Mouse (Mus musculus) embryo, embryonic 11 days (tissue): ENCODE results near the gene Gm4787.
"Not testable (repeated sequence)": the region's sequence is repeated elsewhere in the genome, so short reads cannot be mapped to it uniquely, and the experiment has no call there.

Source experiments
- DNase-seq: peaks from one replicate; pipeline ENCODE4 v3.0.0-alpha.2; 2015

Gene Gm4787

DNA sequence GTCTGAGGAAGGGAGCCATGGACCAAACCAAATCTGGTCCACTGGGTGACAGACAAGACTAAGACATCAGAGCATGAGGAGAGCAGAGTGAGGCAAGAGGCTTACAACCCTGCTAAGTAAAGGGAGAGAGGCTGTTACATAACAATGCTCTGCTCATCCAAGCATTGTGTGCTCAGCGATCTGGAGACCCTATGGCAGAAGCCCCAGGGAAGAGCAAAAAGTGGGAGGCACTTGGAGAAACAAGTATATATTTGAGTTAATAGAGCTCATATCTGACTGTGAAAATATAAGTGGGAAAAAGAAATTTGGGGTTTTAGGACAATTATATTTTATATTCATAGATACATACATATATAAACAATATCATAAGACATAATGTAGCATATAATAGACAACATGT, at the start of gene Gm4787:
Gene Gm4787, minus strand, starts transcription at position 101 of the 400 bp plus-strand sequence.
- DNase-seq, result not testable (repeated sequence)

DNA sequence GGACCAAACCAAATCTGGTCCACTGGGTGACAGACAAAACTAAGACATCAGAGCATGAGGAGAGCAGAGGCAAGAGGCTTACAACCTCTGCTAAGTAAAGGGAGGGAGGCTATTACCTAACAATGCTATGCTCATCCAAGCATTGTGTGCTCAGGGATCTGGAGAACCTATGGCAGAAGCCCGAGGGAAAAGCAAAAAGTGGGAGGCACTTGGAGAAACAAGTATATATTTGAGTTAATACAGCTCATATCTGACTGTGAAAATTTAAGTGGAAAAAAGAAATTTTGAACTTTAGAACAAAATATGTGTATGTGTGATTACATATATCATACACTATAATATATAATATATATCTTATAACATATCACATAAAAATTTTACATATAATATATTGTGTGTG, 42.6 kb upstream of the Gm4787 start, which contains the start of gene Adam4:
Gene Adam4, minus strand, starts transcription at position 101 of the 400 bp plus-strand sequence.
- no peak for DNase-seq

DNA sequence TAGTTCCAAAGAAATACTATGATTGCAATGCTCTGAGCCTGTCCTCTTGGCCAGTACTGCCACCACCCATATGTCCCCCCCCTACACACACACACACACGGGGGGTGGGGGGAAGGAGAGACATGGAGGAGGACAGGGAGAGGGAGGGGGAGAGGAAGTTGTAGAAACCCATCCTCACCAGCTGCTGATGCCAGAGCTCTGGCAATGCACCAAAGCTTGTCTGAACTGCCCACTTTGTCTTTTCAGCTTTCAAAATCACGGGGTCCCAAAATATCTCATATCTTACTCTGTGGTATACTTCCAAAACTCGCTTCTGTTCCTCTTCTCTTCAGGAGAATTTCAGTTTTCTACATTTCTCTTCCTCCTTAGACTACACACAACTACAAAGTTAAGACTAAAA, 33.9 kb upstream of the Gm4787 start:
- no peak for DNase-seq

DNA sequence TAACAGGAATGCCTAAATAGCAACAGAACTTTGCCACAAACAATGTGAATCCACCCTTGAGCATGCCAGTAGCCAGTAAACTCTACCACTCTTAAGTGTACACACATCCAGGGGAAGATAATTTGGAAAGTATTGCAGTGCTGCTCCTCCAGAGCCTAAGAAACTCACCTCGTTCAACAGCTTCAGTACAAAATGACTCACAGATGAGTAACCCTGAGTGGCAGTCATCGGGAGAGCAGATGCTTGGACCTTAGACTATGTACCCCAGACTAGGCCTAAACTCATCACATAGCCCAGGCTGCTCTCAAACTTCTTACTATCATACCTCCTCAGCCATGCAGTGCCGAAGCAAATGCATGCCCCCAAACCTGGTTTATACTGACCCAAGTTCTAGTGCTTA, 29.7 kb upstream of the Gm4787 start:
- no peak for DNase-seq

DNA sequence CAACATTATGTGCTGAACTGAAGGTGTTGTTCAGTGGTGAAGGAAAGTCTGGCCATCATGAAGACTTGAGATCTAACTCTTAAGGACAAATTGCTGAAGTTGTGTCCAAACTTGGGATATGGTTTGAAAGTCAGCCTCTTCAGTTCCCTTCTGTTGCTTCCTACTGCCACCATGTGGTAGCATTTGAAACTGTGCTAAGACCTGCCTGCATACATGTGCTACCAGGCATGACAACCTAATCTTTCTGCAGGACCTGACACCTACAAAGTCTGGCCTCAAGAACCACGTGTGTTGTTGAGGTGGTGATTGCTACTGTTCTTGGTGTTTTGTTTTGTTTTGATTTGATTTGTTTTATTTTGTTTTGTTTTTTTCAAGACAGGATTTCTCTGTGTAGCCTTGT, 22.9 kb upstream of the Gm4787 start:
- peak; percentile 70 for DNase-seq

DNA sequence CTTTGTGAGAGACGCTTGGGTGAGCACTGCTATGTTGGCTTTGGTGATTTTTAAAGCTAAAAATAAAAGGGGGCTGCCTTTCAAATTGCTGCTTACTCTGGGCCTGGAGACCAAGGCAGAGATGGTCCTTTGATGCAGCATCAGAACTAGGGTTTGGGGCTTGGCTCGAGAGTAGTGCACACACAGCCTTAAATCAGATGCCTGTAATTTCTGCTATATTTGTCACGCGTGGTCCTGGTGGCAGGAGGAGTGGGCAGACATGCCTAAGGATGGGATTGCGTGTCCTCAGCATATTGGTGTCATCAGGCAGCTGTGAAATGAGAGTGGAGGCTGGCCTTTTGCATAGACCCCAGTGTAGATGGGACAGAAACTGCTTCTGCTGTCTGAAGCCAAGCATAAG, 45.4 kb downstream of the Gm4787 start:
- DNase-seq, result no peak

DNA sequence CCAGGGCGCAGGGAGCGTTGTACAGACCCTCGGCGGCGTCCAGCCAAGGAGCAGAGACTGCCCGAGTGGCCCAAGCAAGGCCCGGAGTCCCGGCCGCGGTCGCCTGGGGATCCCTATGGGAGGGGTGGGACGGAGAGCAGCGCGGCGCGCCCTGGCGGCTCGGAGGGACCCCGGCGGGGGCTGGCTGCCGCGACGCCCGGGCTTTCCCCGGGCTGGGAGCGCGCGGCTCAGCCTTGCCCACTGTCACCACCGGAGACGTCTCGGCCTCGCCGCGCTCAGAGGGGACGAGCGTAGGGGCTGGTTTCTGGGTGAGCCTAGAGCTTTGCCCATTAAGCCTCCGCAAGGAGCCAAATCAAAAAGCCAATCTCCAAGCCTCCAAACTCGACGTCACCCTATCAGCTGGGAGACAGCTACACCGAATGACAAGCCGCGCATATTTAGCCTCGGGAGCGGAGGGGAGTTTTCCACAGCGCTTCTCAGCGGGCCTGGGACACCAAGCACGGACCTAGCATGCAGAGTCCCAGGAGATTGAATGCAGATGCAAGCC, 46.3 kb downstream of the Gm4787 start, which contains the start of gene Slc8a3:
Gene Slc8a3, minus strand, starts transcription at position 306 of the 547 bp plus-strand sequence.
- peak; percentile 71 for DNase-seq

DNA sequence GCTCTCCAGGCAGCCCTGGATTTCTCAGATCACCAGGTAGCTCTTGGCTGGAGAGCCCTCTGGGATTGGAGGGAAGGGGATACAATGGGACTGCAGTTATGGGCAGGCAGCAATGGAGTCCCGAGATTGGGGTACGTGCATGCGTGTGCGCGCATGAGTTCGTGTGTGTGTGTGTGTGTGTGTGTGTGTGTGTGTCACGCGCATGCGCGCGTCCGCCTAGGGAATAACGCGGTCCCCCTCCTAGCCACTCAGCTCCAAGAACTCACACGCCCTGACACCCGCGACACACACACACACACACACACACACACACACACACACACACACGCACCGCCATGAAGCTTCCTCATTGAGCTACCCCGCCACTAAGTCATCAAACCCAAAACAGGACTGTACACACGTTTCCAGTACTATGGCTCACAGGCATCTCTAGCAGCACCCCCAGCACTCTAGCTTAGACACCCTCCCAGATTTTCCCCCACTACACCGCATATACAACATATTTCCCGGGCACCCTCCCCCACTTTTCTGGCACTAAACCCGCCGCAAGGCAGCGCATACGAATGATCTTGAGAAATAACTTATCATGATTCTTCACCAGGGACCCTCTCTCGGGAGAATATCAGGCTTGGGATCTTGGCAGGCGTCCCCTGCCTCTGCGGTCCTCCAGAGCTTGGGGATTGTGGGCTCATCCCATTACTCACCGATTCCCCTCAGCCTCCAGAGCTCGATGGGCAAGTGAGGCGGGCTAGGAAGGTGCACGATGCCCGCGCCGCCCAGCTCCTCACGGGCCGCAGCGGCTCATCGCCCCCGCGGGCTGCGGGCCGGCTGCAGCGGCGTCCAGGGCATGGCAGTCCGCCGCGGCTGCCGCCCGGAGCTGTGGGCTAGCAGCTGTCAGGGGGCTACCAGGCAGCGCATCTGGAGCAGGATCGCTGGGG, 47.1 kb downstream of the Gm4787 start:
- peak; percentile 76 for DNase-seq

DNA sequence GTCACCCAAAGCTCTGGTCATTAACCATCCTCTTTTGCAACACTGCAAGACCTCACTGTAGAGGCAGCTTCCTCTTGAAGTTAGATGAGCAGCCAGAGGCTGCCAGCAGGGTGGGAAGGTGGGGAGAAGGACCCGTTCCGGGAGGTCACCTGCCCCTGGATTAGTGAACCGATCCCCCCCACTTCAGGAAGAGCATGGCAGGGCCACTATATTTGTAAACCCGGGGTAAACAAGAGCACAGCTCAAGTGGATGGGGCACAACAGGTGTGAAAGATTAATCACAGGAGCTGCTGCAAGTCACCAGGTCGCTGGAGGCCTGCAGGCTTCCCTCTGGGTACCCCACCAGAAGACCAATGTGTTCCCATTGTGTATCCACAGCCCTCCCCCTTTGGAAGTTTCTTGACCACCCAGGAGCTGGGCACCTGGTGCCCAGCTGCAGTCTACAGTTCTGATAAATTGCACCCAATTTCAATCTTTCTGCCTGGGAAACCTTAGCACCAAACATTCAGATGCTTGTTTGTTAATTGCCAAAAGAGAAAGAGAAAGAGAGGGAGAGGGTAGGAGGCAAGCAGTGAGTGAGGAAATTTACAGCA, 48.1 kb downstream of the Gm4787 start:
- DNase-seq, result peak; percentile 21
